Mouse (Mus musculus): ENCODE measurements at regions not wholly inside any gene's neighbourhood (a gene's known extent, or its start where the extent isn't known, plus 50 kb on each side); places are given as distances from the start of the nearest gene placed in this dataset.

DNA sequence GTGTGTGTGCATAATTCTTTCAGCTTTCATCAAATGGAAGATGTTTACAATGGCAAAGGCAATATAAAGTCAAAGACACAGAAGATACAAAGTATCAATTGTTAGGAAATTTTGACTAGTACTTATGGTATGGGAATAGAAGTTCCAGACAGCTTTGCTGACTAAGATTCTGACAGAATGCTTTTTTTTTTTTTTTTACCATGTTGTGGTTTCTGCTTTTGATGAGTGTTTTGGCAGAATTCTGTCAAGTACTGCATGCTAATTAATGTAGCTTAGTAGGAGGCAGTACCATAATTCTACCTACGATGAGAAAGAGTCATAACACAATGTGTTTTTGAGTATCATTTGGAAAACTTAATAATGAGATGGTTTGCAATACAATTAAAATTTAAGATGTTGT lies 215.3 kb upstream of the Tet2 start:
- no peak for TF ChIP-seq POLR2A (IDR thresholded peaks at IDR 0.05; ENCODE audit: insufficient read depth, low read depth, low read length)
- TF ChIP-seq CTCF (IDR thresholded peaks at IDR 0.05; ENCODE audit: insufficient read depth, low read depth, low read length) = no peak

Data from olfactory bulb, adult 2 months (tissue).